Mouse (Mus musculus) mouse embryonic stem cell (cell line): ENCODE data around the gene Vmn1r58.
"Not testable (repeated sequence)": the region's sequence is repeated elsewhere in the genome, so short reads cannot be mapped to it uniquely, and the experiment has no call there.

Source experiments
- in situ Hi-C, 2 experiments: fragments of 300-500 bp; cut with MboI; formaldehyde crosslinking; loops; 1 replicate in 1 of 2; 3 replicates in 1 of 2; pipeline ENCODE4 v1.14.3; 2019 to 2020; ENCODE audit warnings: low sequenced_read_pairs in 2 of 2, low pct_unique_long_range_greater_than_20kb in 1 of 2, mixed read lengths in 1 of 2; ENCODE audit not compliant: unreplicated experiment in 1 of 2

Vmn1r58 gene

DNA sequence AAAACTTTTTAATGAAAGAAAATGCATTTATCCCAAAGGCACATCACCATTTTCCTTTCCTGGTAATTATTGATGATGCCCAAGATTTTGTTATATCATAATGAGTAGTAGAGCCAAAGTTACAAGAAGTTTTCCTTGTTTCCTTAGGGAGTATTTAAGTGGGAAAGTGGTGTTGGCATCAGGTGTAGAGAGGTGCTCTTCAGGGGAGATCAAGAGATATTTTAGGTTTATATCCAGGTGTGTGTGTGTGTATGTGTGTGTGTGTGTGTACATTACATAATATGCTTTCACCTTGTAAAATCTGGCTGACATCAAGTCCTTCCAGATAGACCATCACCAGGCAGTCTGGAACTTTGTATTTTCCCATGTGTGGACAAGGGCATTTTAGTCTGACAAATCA is at the start of gene Vmn1r58:
Vmn1r58 (minus strand) TSS at position 101 of the 400 bp plus-strand sequence.
- in situ Hi-C loops: not testable (repeated sequence)

DNA sequence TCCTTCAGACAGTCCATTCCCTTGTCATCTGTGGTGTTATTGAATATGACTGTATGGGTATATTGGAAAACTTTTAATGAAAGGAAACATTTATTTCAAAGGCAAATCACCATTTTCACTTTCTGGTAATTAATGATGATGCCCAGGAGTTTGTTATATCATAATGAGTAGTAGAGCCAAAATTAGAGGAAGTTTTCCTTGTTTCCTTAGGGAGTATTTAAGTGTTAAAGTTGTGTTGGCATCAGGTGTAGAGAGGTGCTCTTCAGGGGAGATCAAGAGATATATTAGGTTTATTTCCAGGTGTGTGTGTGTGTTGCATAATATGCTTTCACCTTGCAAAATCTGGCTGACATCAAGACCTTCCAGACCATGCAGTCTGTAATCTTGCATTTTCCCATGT is 43.5 kb upstream of the Vmn1r58 start, which contains the start of gene Vmn1r59:
Vmn1r59 (minus strand) TSS at position 101 of the 400 bp plus-strand sequence.
- in situ Hi-C loops: no loop called here

DNA sequence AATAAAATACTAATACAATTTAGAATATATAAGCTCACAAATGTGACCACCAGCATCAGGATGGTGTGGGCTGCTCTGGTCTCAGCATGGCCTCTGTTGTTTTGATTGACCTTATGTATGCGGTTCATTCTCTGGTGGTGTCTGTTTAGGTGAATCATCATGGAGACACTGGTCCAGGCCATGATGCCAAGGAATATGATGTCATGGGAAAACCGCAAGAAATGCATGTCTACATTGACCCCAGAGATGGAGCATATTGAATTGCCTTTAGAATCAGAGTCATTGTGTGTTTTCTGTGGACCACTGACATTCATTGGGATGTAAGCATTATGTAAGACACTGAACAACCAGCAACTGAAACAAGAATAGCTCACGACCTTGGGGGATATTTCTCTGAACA is 40.8 kb upstream of the Vmn1r58 start:
- in situ Hi-C loops: not testable (repeated sequence)

DNA sequence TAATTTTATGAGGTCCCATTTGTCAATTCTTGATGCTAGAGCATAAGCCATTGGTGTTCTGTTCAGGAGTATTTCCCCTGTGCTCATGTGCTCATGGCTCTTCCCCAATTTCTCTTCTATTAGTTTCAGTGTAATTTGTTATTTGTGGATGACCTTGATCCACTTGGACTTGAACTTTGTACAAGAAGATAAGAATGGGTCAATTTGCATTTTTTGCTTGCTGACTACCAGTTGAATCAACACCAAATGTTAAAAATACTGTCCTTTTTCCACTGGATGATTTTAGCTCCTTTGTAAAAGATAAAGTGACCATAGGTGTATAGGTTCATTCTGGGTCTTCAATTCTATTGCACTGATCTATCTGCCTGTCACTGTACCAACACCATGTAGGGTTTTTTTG is 35.4 kb upstream of the Vmn1r58 start:
- in situ Hi-C loops: no loop called here

DNA sequence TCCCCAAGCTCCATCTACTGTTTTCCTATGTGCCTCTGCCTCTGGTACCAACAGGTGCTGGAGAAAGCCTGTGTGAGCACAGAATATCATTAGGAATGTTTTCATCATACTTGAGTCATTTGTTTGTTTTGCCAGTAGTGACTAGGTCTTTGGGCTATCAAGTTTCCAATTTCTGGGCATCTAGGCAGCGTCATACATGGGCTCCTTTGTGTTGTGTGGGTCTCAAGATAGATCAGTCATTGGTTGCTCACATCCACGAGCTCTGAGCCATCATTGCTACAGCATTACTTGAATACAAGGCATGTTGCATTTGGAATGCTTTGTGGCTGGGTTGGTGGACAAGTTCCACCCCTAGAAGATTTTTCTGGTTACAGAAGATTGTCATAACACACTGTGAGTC is 7.0 kb downstream of the Vmn1r58 start:
- in situ Hi-C loops: no loop called here

GRCm38 (mm10) chr7:5366724-5367123 is 46.5 kb downstream of the Vmn1r58 start:
- in situ Hi-C loops: loop anchor here in 1 of 2 experiments (10.0 kb wide), 1 partner anchor 58 kb away; no protein-coding TSS in a partner anchor

GRCm38 (mm10) chr7:5363599-5363998 is 49.6 kb downstream of the Vmn1r58 start:
- in situ Hi-C loops: loop anchor here in 1 of 2 experiments (10.0 kb wide), 1 partner anchor 61 kb away; no protein-coding TSS in a partner anchor
